Mouse (Mus musculus) G1E (cell line): ENCODE measurements at regions not wholly inside any gene's neighbourhood (a gene's known extent, or its start where the extent isn't known, plus 50 kb on each side); places are given as distances from the start of the nearest gene placed in this dataset.

Source experiments
- CTCF ChIP-seq: IDR thresholded peaks from 2 replicates; pipeline ENCODE4 v1.5.1; 2012; ENCODE audit warnings: low read depth, low read length, inconsistent platforms, mixed read lengths
- GATA1 ChIP-seq: IDR thresholded peaks from 2 replicates; pipeline ENCODE4 v1.6.1; 2012; ENCODE audit warnings: borderline replicate concordance, low read length, inconsistent platforms, mixed read lengths
- GATA2 ChIP-seq: IDR thresholded peaks from 2 replicates; pipeline ENCODE4 v1.6.1; 2012; ENCODE audit warnings: low read depth, low read length, inconsistent platforms, borderline replicate concordance
- POLR2AphosphoS5 ChIP-seq: IDR thresholded peaks from 2 replicates; pipeline ENCODE4 v1.6.1; 2012; ENCODE audit warnings: low read depth, low read length, inconsistent platforms; ENCODE audit not compliant: insufficient replicate concordance
- TAL1 ChIP-seq: conservative IDR thresholded peaks from 2 replicates; pipeline ENCODE4 v1.6.1; 2012; ENCODE audit warnings: low read depth, low read length, inconsistent platforms, mixed read lengths

DNA sequence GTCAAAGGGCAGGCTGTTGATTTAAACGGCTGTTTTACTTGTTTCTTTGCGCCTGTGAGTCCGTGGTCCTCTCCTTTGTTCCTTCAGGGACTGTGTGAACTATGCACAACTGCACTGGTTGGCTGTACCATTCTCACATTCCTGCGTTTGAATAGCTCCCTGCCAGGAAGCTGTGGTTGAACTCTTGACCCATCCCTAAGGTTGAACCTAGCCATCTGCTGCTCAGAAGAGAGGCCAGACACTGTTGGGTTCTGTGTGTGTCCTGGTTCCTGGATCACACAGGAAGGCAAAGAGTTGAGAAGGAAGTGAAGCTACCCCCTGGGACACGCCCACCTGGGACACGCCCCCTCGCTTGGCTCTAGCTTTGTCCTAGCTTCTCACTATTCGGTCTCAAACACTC lies 149.3 kb upstream of the Ubl3 start:
- no peak for TF ChIP-seq GATA2
- TF ChIP-seq CTCF: no peak
- no peak for TF ChIP-seq TAL1
- no peak for TF ChIP-seq POLR2AphosphoS5
- no peak for TF ChIP-seq GATA1
